Mouse (Mus musculus) ovary, postnatal 10 days (tissue): ENCODE results near the gene Mier2.
A peak's percentile ranks its signal among the peaks of the same experiment; 100 is the strongest.

Experiments used
- DNase-seq: peaks from one replicate; pipeline ENCODE4 v3.0.0; 2022; ENCODE audit warnings: low spot score

Mier2 gene

DNA sequence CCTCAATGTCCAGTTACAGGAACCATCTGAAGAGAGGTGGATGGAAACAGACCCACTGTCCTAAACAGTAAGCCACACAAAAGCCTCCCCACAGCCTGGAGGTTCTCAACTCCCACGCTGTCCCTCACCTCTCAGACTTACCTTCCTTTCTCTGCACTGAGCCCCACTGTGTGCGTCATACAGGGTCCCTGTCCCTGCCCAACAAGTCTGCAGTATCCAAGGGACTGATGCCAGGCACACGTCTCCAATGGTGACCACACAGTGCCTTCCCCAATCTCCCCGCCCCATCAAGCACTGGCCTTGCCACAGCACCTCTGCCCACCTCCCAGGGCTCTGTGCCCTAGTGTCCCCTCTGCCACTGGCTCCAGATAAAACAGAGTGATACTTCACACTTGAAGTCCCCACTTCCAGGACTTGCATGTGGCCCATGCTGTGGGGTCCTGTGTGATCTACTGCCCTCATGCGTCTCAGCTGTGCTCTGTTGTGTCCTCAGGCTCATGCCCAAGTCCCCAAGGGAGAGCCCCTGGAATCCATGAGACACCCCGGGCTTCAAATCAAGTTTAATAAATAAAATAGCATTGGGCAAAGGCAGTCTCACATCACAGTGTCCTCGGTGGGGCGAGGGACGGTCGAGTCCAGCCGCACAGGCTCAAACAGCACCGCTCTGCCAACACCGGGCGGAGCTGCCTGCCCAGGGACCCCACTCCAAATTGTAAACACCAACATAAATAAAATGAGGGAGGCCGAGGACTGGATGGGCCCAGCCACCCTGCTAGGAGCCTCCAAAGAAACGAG lies 15.1 kb downstream of the Mier2 start:
- no peak for DNase-seq

DNA sequence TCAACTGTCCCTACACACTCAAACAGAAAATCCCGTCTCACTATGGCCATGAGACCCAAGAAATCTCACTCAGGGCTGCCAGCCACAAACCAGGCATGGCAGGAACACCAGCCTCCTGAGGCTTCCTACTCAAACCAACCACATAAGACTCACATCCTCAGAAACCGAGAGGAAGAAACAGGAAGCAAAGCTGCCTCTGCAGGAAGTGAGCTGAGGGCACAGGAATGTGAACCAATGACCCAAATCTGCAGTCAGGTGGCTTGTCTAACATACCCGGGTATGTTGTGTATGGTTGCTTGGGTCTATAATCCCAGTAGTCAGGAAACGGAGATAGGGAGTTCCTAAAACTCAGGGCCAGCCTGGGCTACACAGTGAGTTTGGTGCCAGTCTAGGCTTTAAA lies 16.1 kb downstream of the Mier2 start:
- no peak for DNase-seq

DNA sequence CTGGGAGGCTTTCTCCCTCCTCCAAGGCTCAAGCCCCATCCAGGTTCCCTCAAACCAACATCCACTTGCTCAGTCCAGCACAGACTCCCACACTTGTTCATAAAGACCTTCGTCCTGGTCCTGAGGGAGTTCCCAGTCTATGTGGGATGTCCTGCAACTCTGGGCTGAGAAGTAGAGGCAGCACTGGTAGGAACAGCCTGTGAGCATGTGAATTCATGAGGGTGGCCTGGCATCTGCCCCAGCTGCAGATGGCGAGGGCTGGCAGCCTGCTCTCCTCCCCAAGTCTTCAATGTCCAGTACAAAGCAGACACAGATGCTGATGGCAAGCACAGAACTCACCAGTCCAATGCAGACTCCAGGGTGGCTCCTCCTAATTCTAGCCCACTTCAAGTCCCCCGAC lies 16.7 kb downstream of the Mier2 start:
- DNase-seq: no peak

DNA sequence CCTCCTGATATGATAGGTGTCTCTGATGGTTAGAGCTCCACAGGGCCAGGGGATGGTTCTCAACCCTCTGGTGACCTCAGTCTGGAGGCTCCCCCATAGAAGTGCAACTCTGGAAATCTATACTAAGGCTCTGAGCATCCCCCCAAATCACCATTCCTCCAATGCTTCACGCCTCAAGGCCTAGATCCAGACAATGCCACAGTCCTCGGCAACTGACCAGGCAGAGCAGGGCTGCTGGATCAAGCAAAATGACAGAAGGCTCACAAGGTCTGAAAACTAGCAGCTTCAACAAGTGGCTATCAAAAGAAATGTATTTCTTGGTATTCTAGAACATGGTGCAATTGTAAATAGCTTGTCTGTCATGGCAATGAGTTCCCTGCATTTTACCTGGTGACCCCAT lies 17.2 kb downstream of the Mier2 start:
- no peak for DNase-seq

DNA sequence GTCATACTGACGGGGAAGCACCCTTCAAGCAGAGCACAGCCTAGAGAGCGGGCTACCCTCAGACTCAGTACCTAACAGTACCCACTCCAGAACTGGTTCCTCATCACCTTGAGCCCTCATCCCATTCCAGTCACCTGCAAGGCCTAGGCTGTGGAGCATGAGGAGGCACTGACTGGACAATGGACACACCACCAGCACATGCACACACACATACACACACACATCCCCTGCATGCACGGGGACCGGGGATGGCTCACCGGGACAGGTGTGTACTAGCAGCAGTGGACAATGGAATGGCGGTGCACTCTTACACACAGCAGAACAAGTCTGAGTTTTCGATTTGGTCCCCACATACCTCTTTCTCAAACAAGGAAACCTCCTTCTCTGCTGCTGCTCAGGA lies 17.7 kb downstream of the Mier2 start:
- DNase-seq: no peak

DNA sequence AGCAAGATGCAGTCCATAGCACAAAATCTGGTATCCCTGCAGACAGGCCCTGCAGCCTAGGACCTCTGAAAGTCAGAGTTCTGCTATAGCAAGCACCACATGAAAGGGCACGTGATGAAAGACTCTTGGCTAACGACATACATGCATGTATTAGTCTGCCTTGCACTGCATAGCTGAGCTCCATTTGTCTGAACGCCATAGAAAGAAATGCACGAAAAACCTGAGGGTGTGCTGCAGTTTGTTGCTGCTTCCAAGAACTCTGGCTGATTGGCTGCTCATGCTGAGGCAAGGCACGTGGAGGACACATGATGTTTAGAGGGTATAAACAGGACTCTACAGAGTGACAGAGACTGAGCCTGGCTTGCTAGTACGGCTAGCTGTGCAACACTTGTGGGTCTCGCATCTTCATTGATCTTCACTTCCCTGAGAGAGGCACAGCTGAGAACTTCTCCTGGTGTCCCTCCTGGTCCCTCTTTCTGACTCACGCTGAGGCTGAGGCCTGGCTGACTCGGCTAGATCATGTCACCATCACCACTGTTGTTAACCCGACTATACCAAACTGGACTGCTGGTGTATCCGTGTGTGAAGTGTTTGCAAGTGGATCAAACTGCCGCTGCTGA lies 18.4 kb downstream of the Mier2 start:
- no peak for DNase-seq

DNA sequence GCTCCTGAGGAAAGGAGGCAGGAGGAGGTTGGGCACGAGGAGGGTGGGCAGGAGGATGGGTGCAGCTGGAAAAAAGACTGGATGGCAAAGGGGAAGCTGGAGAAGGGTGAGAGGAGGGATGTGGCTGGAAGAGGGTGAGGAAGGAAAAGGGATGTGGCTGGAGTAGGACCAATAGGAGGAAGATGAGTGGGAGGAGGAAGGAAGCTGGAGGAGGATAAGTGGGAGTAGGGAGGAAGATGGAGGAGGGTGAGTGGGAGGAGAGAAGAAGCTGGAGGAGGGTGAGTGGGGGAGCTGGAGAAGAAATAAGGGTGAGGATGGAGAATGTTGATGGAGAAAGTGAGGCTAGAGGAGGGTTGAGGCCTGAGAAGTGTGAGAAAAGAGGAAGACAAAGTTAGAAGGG lies 19.6 kb downstream of the Mier2 start:
- DNase-seq: no peak

DNA sequence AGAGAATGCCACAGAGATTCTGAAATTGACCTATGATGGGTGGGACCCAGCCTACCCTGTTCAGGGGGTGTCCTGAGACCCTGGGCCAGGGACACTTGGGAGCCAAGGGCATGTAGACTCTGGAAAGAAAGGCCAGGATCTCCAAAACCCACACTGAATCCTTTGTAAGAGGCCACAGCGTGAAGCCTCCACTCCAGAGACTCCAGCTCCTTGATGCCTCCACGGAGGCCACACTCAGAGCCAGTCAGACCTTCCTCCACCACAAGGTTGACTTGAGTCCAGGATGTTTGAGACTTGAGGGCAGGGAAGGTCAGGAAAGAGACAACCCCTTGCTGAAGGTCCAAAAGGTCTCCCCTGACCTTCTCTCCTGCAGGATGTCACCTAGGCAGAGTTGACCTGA lies 20.6 kb downstream of the Mier2 start:
- DNase-seq: no peak

DNA sequence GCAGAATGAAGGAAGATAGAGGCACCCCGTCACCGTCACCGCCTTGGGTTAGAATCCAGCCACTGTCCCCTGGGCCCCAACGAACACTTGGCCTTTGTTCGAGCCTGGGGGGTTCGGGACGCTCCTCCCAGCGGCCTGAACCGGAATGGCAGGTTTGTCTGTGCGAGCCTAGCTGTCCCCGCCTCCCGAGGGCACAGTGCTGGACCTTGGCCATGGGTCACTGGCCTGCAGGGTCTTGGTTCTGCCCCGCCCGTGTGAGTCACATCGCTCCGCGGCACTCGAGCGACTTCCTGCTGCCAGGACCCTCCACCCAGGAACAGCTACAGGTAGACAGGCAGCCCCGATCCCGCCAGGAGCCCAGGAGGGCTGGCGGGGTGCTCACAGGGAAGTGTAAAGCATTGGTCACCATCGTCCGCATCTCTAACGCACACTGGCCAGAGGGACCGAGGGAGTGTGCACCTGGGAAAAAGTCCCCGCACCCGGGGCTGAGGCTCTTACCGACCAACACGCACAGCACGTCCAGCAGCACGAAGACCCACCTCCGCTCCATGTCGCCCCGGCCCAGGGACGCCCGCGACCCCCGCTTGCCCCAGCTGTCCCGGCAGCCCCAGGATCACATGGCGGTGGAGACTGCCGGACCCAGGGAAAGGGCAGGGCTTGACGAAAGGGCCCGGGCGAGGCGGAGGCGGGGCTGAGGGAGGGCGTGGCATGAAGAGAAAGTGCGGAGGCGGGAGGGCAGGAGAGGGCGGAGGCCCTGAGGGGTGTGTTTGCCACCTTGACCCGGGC lies 21.7 kb downstream of the Mier2 start, which contains the start of gene Plpp2:
Plpp2 (minus strand) TSS at position 671 of the 786 bp plus-strand sequence.
- DNase-seq: peak; percentile 26

DNA sequence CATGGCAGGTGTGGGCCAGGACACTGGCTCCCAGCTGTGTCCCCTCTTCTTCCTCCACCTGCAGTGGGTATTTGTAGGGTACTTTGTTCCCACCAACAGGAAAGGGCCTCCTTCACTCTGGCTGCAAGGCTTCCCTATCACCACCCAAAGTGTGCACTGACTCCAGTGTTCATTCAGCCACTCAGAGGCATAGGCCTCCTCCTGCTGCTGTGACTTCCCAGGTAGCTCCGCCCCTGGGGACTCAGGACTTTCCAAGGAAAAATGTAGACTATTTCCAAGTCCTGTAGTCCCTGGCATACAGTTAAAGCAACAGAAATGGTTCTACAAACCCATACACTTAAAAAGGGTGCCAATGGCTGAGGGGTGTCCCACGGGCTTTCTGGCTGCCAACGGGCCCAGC lies 22.3 kb downstream of the Mier2 start:
- DNase-seq: no peak

DNA sequence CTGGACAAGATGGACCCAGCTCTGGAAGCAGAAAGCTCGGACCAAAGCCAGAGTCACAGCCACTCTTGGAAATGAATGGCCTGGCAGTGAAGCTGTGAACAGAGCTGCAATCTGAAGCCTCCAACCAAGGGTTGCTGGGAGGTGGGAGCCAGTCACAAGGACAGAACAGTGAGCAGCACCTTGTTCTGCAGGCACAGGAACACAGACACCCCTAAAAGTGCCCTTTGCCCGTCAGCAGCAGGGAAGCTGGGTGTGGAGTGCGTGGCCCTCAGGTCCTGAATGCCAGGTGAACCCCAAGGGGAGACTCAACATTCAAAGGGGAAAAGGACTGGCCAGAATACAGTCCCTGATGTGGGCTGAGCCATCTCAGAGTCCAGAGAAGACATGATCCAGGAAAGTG lies 23.4 kb downstream of the Mier2 start:
- DNase-seq: no peak

DNA sequence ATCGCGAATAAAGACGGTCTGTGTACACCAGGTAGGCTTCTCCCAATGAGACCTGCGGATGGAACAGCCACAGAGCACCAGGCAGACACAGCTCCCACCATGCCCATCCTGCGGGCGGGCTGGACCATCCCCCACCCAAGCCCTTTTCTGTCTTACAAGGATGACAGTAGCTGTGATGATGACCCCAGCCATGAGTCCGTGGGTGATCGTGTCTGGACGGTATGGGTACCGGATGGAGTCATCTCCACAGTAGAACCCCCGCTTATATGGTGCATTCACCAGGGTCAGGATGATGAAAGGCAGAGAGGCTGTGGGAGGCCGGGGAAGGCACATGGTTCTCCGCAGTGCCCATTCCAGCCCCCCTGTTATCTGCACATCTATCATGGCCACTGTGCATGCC lies 24.3 kb downstream of the Mier2 start:
- DNase-seq: no peak

DNA sequence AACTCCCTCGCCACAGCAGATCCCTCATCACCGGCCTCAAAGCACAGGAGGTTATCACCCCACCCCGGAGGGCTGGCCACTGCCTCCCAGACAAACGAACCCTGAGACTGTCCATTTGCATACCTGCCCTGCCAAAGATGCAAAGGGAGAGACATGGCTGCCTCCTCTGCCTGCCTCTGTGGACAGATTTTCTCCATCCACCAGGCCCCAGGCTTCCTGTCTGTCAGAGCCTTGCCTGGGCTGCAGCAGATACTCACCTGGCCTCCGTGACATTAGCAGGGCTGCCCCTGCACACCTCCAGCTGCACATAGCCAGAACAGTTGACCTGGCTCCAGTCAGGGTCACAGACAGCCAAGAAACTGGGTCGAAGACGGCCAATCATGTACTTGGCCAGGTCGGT lies 24.8 kb downstream of the Mier2 start:
- no peak for DNase-seq

DNA sequence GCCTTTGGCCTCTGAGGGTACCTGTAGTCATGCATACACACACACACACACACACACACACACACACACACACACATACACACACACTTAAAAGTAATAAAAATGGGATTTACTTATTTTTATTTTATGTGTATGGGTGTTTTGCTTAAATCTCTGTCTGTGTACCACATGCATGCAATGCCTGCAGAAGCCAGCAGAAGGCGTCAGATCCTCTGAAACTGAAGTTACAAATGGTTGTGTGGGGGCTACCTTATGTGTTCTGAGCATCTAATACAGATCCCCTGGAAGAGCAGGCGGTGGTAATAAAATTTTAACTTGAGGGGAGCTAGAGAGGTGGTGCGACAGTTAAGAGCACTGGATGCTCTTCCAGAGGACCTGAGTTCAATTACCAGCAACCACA lies 26.9 kb downstream of the Mier2 start:
- no peak for DNase-seq

DNA sequence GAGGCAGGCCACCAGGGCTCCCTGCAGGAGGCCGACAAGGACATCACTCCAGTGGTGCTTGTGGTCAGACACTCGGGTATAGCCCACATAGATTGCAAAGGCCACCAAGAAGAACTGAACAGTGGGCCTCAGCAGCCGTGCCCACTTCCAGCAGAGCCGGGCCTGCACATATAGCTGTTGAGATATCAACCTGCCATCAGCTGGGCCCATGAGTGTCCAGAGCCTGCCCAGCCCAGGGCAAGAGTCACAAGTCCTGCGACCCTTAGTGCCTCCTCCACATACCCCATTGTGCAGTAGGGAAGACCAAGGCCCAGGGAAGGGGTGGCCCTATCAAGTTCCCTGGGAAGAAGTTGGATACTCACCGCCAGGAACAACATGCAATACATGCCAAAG lies 27.6 kb downstream of the Mier2 start:
- no peak for DNase-seq

DNA sequence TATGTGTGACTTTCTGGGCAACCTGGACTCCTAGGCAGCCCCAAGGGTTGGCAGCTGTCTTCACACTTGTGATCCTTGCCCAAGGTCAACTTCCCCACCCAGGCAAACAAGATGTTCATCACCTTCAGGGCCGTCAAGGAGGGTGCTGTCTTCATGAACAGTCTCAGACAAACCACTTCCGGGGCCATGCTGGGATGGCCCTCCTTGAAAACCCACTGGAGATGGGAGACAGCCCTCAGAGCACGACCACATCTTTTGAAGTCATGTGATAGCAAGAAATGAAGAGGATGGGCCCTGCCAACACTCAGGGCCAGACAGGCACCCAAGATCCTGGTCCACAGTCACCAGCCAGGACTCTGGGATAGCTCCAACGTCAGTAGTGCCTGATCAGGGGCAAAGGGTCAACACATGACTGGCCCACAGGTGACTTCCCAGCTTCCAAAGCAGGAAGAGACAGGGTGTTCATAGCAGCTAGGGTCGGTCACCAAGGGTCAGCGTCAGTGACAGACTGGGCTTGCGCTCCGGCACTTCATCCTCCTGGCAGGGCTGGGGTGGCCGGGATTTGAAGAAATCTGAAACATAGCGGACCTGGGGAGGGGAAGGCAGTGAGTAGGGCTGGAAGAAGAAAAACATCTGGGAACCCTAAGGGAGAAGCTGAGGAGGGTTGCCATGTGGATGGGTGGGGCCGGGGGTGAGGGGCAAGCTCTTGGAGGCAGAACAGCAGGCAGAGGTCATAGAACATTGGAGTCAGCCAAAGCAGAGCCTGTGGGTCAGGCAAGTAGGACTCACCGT lies 28.1 kb downstream of the Mier2 start:
- DNase-seq: no peak

DNA sequence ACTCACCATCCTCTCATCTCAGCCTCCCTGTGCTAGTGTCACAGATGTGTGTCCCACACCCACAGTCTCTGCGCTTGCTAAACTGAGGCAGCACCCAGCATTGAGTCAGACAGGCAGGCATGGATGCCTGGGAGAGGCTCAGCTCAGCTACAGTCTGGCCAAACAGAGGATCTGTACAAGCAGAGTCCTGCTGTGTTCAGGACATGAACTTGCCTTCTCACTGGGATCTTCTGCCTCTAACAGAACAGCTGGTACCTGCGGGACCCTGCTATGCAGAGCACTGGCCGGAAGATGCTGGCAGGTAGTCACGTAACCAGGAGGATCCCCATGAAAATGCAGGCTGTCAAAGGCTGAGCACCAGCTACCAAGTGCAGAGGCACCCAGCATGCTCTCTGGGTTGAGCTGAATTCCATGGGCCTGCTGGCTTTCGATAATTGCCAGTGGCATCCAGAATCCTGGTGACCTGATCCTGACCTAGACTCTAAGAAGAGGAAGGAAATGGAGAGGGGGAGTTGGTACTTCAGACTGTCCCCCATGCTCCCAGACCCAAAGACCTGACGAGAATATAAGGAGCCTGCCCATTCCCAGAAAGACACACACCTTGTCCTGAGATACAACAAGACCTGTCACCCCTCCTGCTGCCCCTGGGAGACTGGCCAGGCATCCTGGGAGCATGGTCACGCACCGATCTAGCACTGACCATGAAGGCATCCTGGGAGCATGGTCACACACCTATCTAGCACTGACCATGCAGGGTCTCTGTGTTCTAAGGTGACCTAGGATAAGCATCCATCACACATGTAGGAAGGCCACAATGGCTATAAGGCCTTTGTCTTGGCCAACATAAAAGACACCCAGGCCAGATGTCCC lies 29.3 kb downstream of the Mier2 start:
- DNase-seq: no peak

DNA sequence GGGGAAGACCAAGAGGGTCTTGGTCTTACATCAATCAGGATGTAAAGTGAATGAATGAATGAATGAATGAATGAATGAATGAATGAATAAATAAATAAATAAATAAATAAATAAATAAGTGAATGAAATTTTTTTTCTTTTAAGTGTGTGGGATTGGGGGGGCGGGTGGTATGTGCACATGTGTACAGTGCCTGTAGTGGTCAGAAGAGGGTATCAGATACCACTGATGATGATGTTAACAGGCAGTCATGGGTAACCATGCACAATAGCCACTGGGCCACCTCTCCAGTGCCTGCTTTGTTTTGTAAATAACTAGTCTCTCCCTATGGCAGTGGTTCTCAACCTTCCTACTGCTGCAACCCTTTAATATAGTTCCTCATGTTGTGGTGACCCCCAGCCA lies 30.6 kb downstream of the Mier2 start:
- DNase-seq: no peak

DNA sequence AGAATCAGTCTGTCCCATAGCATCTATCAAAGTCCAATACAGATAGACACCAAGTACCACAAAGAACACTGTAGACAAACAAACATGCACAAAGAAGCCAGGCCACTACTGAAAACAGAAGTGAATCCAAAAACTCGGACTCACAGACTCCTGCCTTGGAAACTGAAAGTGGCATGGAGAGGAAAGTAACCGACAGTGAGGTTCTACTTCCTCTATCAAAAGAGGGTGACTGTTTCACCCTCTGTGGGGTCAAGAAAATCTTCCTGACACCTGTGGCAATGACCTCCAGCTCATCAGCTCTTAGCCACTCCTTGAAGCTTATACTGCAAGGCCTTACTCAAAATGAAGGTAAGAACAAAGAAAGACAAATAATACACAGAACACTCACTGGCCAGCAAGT lies 48.3 kb downstream of the Mier2 start:
- no peak for DNase-seq

DNA sequence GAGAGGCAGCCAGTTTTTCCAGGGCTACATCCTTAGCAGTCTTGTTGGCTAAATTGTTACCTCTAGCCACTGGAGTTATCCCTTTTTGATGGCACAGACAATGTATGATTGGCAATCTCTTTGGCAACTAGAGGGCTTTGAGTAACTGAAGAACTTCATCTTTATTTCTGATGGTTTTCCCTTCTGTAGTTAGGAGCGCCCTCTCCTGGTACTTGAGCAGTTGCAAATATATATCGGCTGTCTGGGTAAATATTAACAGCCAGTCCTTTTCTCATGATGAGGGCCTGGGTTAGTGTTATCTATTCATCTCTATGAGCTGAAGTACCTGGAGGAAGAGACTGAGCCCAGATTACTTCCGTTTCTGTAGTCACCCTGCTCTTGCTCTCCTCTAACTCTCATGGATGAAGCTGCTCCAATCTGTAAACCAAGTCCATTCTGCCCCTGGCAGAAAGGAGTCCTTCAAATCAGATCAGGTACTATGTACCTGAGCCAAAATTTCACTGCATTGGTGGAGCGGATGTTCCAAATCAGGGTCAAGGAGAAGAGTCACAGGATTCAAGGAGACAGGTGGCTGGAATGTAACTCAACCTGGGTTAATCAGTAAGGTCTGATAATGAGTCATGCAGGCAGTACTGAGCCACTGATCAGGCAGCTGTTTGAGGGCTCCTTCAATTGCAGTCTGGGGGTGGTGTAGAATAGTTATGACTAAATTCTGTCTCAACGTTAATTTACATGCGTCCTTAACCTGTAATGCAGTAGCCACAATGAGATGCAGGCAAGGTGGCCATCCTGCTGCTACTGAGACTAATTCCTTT lies 52.0 kb downstream of the Mier2 start:
- DNase-seq: no peak
